Mouse (Mus musculus): ENCODE measurements around the gene Pcf11.

Pcf11 gene

GRCm38 (mm10) chr7:92669507-92670471 lies at the start of gene Pcf11:
Pcf11 (minus strand) TSS chr7:92669934.
- DNase-seq (ENCODE audit: low spot score in 2 of 2): peak; percentile 93 to 96

- DNase-seq (ENCODE audit: low spot score in 2 of 2): no peak
Measured at GRCm38 (mm10) chr7:92715055-92715454, 45.3 kb upstream of the Pcf11 start.

- no peak for DNase-seq (ENCODE audit: low spot score in 2 of 2)
Measured at GRCm38 (mm10) chr7:92711593-92711992, 41.9 kb upstream of the Pcf11 start.

- no peak for DNase-seq (ENCODE audit: low spot score in 2 of 2)
Measured at GRCm38 (mm10) chr7:92709573-92709972, 39.8 kb upstream of the Pcf11 start.

GRCm38 (mm10) chr7:92706711-92707110 lies 37.0 kb upstream of the Pcf11 start:
- DNase-seq (ENCODE audit: low spot score in 2 of 2): no peak

GRCm38 (mm10) chr7:92705534-92705933 lies 35.8 kb upstream of the Pcf11 start:
- no peak for DNase-seq (ENCODE audit: low spot score in 2 of 2)

- no peak for DNase-seq (ENCODE audit: low spot score in 2 of 2)
Measured at GRCm38 (mm10) chr7:92703661-92704060, 33.9 kb upstream of the Pcf11 start.

GRCm38 (mm10) chr7:92698770-92699169 lies 29.0 kb upstream of the Pcf11 start:
- DNase-seq (ENCODE audit: low spot score in 2 of 2): peak in 1 of 2 experiments; percentile 13

- no peak for DNase-seq (ENCODE audit: low spot score in 2 of 2)
Measured at GRCm38 (mm10) chr7:92696395-92696794, 26.7 kb upstream of the Pcf11 start.

GRCm38 (mm10) chr7:92689101-92689500 lies 19.4 kb upstream of the Pcf11 start:
- no peak for DNase-seq (ENCODE audit: low spot score in 2 of 2)

- no peak for DNase-seq (ENCODE audit: low spot score in 2 of 2)
Measured at GRCm38 (mm10) chr7:92688299-92688669, 18.6 kb upstream of the Pcf11 start.

GRCm38 (mm10) chr7:92687556-92688298 lies 18.0 kb upstream of the Pcf11 start:
- no peak for DNase-seq (ENCODE audit: low spot score in 2 of 2)

- no peak for DNase-seq (ENCODE audit: low spot score in 2 of 2)
Measured at GRCm38 (mm10) chr7:92677346-92677745, 7.6 kb upstream of the Pcf11 start.

GRCm38 (mm10) chr7:92675131-92675530 lies 5.4 kb upstream of the Pcf11 start:
- no peak for DNase-seq (ENCODE audit: low spot score in 2 of 2)

- DNase-seq (ENCODE audit: low spot score in 2 of 2): peak; percentile 44 to 56
Measured at GRCm38 (mm10) chr7:92668791-92669506, 785 bp downstream of the Pcf11 start.

- DNase-seq (ENCODE audit: low spot score in 2 of 2): peak; percentile 42 to 43
Measured at GRCm38 (mm10) chr7:92666274-92666820, 3.4 kb downstream of the Pcf11 start.

- no peak for DNase-seq (ENCODE audit: low spot score in 2 of 2)
Measured at GRCm38 (mm10) chr7:92658050-92658449, 11.7 kb downstream of the Pcf11 start.

GRCm38 (mm10) chr7:92656386-92656785 lies 13.3 kb downstream of the Pcf11 start:
- no peak for DNase-seq (ENCODE audit: low spot score in 2 of 2)

- no peak for DNase-seq (ENCODE audit: low spot score in 2 of 2)
Measured at GRCm38 (mm10) chr7:92653329-92653728, 16.4 kb downstream of the Pcf11 start.

- DNase-seq (ENCODE audit: low spot score in 2 of 2): no peak
Measured at GRCm38 (mm10) chr7:92647790-92648189, 21.9 kb downstream of the Pcf11 start.

GRCm38 (mm10) chr7:92642358-92642757 lies 27.4 kb downstream of the Pcf11 start:
- DNase-seq (ENCODE audit: low spot score in 2 of 2): no peak

- no peak for DNase-seq (ENCODE audit: low spot score in 2 of 2)
Measured at GRCm38 (mm10) chr7:92638050-92638449, 31.7 kb downstream of the Pcf11 start.

Data from urinary bladder, postnatal 36 days (tissue).